Mouse (Mus musculus) lung, adult 2 months (tissue): ENCODE results near the gene Als2.

Source experiments
- CTCF ChIP-seq: fragments of 200-500 bp; IDR thresholded peaks from 2 replicates; pipeline ENCODE4 v1.5.1; 2011; ENCODE audit warnings: mild to moderate bottlenecking, low read length, control low read depth; ENCODE audit not compliant: insufficient read depth
- POLR2A ChIP-seq: fragments of 200-500 bp; IDR thresholded peaks from 2 replicates; pipeline ENCODE4 v1.6.1; 2011; ENCODE audit warnings: low read depth, mild to moderate bottlenecking, control low read depth, low read length, borderline replicate concordance; ENCODE audit errors: extremely low read depth

DNA sequence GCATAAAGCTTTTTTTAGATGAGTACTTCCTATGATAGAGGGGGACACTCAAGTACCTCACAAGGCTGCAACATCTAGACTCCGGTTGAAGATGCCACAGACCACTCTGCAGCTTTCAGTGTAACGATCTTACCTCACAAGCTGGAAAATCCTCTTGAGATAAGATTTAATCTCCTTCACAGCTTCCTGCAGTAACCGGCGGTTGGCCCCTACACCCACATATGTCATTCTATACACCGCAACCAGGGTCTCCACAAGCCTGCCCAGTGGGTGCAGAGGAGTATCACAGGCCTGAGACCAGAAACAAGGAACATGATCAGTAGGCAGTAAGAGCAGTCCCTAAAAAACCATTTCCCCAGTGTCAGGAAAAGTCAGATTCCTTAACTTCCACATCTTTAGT, 64.0 kb downstream of the Als2 start:
- no peak for TF ChIP-seq POLR2A
- no peak for TF ChIP-seq CTCF
